In the genomic region with DNA sequence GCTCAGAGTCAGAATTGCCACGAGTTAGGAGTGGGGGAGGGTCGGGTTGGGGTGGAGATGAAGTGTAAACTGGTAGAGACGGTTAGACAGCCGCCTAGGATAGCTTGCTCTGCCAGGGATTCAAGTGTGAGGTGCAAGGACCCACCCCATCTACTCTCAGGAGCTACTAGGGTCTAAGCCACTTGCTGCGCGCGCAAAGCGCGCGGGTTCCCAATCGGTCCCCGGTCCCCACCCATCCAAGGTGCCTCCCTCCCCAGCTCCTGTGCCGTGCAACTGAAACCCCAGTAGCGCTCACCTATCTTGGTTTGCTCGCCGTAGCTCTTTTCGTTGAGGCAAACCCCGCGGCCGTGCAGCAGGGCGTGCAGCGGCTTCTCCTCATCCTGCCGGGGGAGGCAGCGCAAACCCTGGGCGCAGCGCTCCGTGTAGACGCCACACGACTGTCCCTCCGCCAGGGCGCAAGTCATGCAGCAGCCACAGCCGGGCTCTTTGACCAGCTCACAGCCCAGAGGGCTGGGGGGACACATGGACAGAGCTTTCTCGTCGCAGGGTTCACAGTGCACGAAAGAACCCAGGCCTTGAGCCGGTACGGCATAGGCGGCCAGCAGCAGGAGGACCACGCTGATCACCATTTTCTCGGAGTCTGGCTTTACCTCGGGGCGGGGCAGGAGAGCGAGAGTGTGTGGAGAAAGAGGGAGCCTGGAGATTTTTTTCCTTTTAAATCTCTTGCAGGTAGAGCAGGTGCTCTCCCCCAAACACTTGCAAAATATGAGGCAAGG, we compare ENCODE assay signal across 8 mouse cellular contexts. TPM values are rescaled to one million over a fixed set of nuclear protein-coding genes. Genes with fewer than 3 reads are reported as not detected.
DNase-seq lines count a peak whose midpoint lies in the region; ATAC-seq and TF ChIP-seq lines count a peak whose summit lies in the region.

No protein-coding gene starts in this region.

- H3K27me3 ChIP-seq in embryonic facial prominence, embryonic 10.5 days (replicated peaks; ENCODE audit: low read depth, poor library complexity, severe bottlenecking): peaks cover 79% of the 10 kb centered on the region
- H3K27me3 ChIP-seq in heart, embryonic 12.5 days (replicated peaks): no peaks in the 10 kb centered on the region
- peaks cover 6% of the 10 kb centered on the region; the same call in 1 of the 2 replicates for H3K27me3 ChIP-seq in kidney, embryonic 15.5 days
- peaks cover 61% of the 10 kb centered on the region for H3K27me3 ChIP-seq in liver, embryonic 14.5 days (ENCODE audit: control insufficient read depth, insufficient read depth, low read length)

- under 1% methylated on average over 43 of the region's 43 CpGs for WGBS in embryonic facial prominence, embryonic 10.5 days
- WGBS in heart, embryonic 12.5 days: under 1% methylated on average over 43 of the region's 43 CpGs
- under 1% methylated on average over 43 of the region's 43 CpGs for WGBS in kidney, embryonic 15.5 days
- under 1% methylated on average over 43 of the region's 43 CpGs for WGBS in liver, embryonic 14.5 days (ENCODE audit: insufficient replicate concordance)

- TF ChIP-seq EP300 in liver, embryonic 14.5 days (IDR thresholded peaks at IDR 0.05; ENCODE audit: low read depth): no peak

- DNase-seq in thymus, postnatal 4 days: peak; percentile 48
- no peak for DNase-seq in thymus, postnatal 14 days
- peak; percentile 75 for DNase-seq in embryonic facial prominence, embryonic 10.5 days (ENCODE audit: low spot score)
- no peak for DNase-seq in liver, embryonic 14.5 days (ENCODE audit: low read depth in 3 of 3, low spot score in 3 of 3)
- peak; percentile 75 to 79 for DNase-seq in right cerebral cortex, adult 2 months (ENCODE audit: low spot score in 2 of 2)
- no peak for DNase-seq in thymus, postnatal 0 days (ENCODE audit: low spot score)

- peak overlapping the region; percentile 89 for H3K9ac ChIP-seq in heart, embryonic 12.5 days
- H3K9ac ChIP-seq in kidney, embryonic 15.5 days: peak overlapping the region; percentile 75
- H3K9ac ChIP-seq in liver, embryonic 14.5 days (replicated peaks): no peak overlapping the region

- H3K36me3 ChIP-seq in embryonic facial prominence, embryonic 10.5 days (replicated peaks): 0 out of 2 replicates have a peak, but pooled peaks cover 3% of the 10 kb centered on the region
- no peaks in the 10 kb centered on the region for H3K36me3 ChIP-seq in heart, embryonic 12.5 days
- H3K36me3 ChIP-seq in kidney, embryonic 15.5 days: no peaks in the 10 kb centered on the region
- no peaks in the 10 kb centered on the region for H3K36me3 ChIP-seq in liver, embryonic 14.5 days (replicated peaks; ENCODE audit: control insufficient read depth, insufficient read depth, low read depth)

- H3K27ac ChIP-seq in embryonic facial prominence, embryonic 10.5 days (replicated peaks): peak overlapping the region; percentile 84
- H3K27ac ChIP-seq in heart, embryonic 12.5 days (ENCODE audit: poor library complexity, severe bottlenecking): peak overlapping the region; percentile 91
- H3K27ac ChIP-seq in kidney, embryonic 15.5 days: peak overlapping the region; percentile 91
- no peak overlapping the region for H3K27ac ChIP-seq in liver, embryonic 14.5 days

- TF ChIP-seq CTCF in liver, embryonic 14.5 days (IDR thresholded peaks at IDR 0.05; ENCODE audit: low read depth): no peak

- H3K4me3 ChIP-seq in embryonic facial prominence, embryonic 10.5 days: peak overlapping the region; percentile 67
- peak overlapping the region; percentile 80 for H3K4me3 ChIP-seq in heart, embryonic 12.5 days
- peak overlapping the region; percentile 56 for H3K4me3 ChIP-seq in kidney, embryonic 15.5 days (replicated peaks)
- H3K4me3 ChIP-seq in liver, embryonic 14.5 days (ENCODE audit: insufficient read depth in 1 of 2, low read depth in 2 of 2, low read length in 2 of 2): peak overlapping the region; percentile 8 to 22; a peak in 2 of 4 replicates

- ATAC-seq in heart, embryonic 12.5 days (ENCODE audit: insufficient number of reproducible peaks, low FRiP score): no peak
- ATAC-seq in kidney, embryonic 15.5 days (replicated peaks; ENCODE audit: low FRiP score): peak; percentile 20; the same call in 1 of the 2 replicates
- ATAC-seq in liver, embryonic 14.5 days (ENCODE audit: insufficient read depth): no peak

- peaks cover 82% of the 10 kb centered on the region for H3K4me1 ChIP-seq in embryonic facial prominence, embryonic 10.5 days
- H3K4me1 ChIP-seq in heart, embryonic 12.5 days (replicated peaks): peaks cover 33% of the 10 kb centered on the region
- H3K4me1 ChIP-seq in kidney, embryonic 15.5 days: peaks cover 75% of the 10 kb centered on the region
- H3K4me1 ChIP-seq in liver, embryonic 14.5 days (replicated peaks; ENCODE audit: control insufficient read depth in 2 of 2, insufficient read depth in 2 of 2, low read length in 1 of 2): peaks cover 0 to 5% of the 10 kb centered on the region in 2 experiments; a peak in 2 of 4 replicates

- H3K9me3 ChIP-seq in embryonic facial prominence, embryonic 10.5 days: no peaks in the 10 kb centered on the region
- no peaks in the 10 kb centered on the region for H3K9me3 ChIP-seq in heart, embryonic 12.5 days (replicated peaks)
- no peaks in the 10 kb centered on the region for H3K9me3 ChIP-seq in kidney, embryonic 15.5 days (replicated peaks)
- no peaks in the 10 kb centered on the region for H3K9me3 ChIP-seq in liver, embryonic 14.5 days (ENCODE audit: control insufficient read depth, low read length)

- peak overlapping the region; percentile 78 for H3K4me2 ChIP-seq in heart, embryonic 12.5 days
- peak overlapping the region; percentile 95 for H3K4me2 ChIP-seq in kidney, embryonic 15.5 days
- peak overlapping the region; percentile 2 for H3K4me2 ChIP-seq in liver, embryonic 14.5 days (ENCODE audit: low read depth)

RNA-seq across cellular contexts. Expression of gene Igfbp5, which starts 1.0 kb away (rescaled TPM):
- polyA plus RNA-seq in embryonic facial prominence, embryonic 10.5 days (2016; fragmentation: Nextera tagmentation; extraction: Ambion mirVana): 75.4 and 87.4 TPM in 2 replicates
- polyA plus RNA-seq in heart, embryonic 12.5 days (2016; fragmentation: Nextera tagmentation; extraction: Ambion mirVana): 179 and 184 TPM in 2 replicates
- polyA plus RNA-seq in kidney, embryonic 15.5 days (2015; fragmentation: Nextera tagmentation; extraction: Ambion mirVana): 90.4 and 94.0 TPM in 2 replicates
- 1.2 and 1.3 TPM in 2 replicates for polyA plus RNA-seq in liver, embryonic 14.5 days (2012; rRNA removed)
- polyA plus RNA-seq in liver, embryonic 14.5 days (2014; fragmentation: Nextera tagmentation; extraction: Ambion mirVana): 0.36 and 0.45 TPM in 2 replicates
- 3.0 and 3.5 TPM in 2 replicates for polyA plus RNA-seq in thymus, postnatal 0 days (2015; fragmentation: Nextera tagmentation; extraction: Ambion mirVana)

RNA-seq across cellular contexts. Expression of gene Igfbp2, which starts 49.4 kb away (rescaled TPM):
- polyA plus RNA-seq in embryonic facial prominence, embryonic 10.5 days (2016; fragmentation: Nextera tagmentation; extraction: Ambion mirVana): 474 and 479 TPM in 2 replicates
- polyA plus RNA-seq in heart, embryonic 12.5 days (2016; fragmentation: Nextera tagmentation; extraction: Ambion mirVana): 91.7 and 93.5 TPM in 2 replicates
- 138 and 150 TPM in 2 replicates for polyA plus RNA-seq in kidney, embryonic 15.5 days (2015; fragmentation: Nextera tagmentation; extraction: Ambion mirVana)
- polyA plus RNA-seq in liver, embryonic 14.5 days (2012; rRNA removed): 2.4 and 3.4 TPM in 2 replicates
- polyA plus RNA-seq in liver, embryonic 14.5 days (2014; fragmentation: Nextera tagmentation; extraction: Ambion mirVana): 1.6 and 2.3 TPM in 2 replicates
- 37.3 and 38.8 TPM in 2 replicates for polyA plus RNA-seq in thymus, postnatal 0 days (2015; fragmentation: Nextera tagmentation; extraction: Ambion mirVana)

Comparison
In these comparisons a context has a peak if more than half of its experiments do, and no peak if none do; other contexts are left out.
1. DNase-seq: peak in thymus, postnatal 4 days (single experiment), embryonic facial prominence, embryonic 10.5 days (single experiment) and right cerebral cortex, adult 2 months (2 of 2); none in thymus, postnatal 14 days (single experiment), liver, embryonic 14.5 days (0 of 3) and thymus, postnatal 0 days (single experiment).
2. H3K4me3 ChIP-seq: peak in every context shown above with its lines; median percentile 80 in heart, embryonic 12.5 days; 67 in embryonic facial prominence, embryonic 10.5 days; 56 in kidney, embryonic 15.5 days; 15 in liver, embryonic 14.5 days.
3. H3K4me2 ChIP-seq: peak in every context shown above with its lines; median percentile 95 in kidney, embryonic 15.5 days; 78 in heart, embryonic 12.5 days; 2 in liver, embryonic 14.5 days.
4. RNA of gene Igfbp5, which starts 1.0 kb away (polyA plus RNA-seq): 179 to 184 TPM in heart, embryonic 12.5 days, 90.4 to 94.0 TPM in kidney, embryonic 15.5 days and 75.4 to 87.4 TPM in embryonic facial prominence, embryonic 10.5 days; 3.0 to 3.5 TPM in thymus, postnatal 0 days and 0.36 to 1.3 TPM in liver, embryonic 14.5 days; every median in the first group is over 10 times any median in the second.